In genomic region chr1:88225741-88226140, GRCm38 (mm10) we compare ENCODE assay signal across 13 mouse cellular contexts. TPM values are rescaled to one million over a fixed set of nuclear protein-coding genes. Genes with fewer than 3 reads are reported as not detected.
DNase-seq lines count a peak whose midpoint lies in the region.
"Had no signal": no experiment of that assay in that cellular context is flagged by ENCODE, and none has a peak within 500 bp of the region (broad histone marks: within the 10 kb centered on the region; RNA-seq: fewer than 3 reads in every experiment).

No protein-coding gene starts in this region.

- intact Hi-C loops in left cerebral cortex, postnatal 14 days (cut with DNase I), result no loop called here

- DNase-seq in heart, adult 18-20 months, result peak; percentile 3 to 14
- no peak for DNase-seq in heart, adult 8-10 months (ENCODE audit: low spot score)
- peak; percentile 1 for DNase-seq in lung, postnatal 10 days
- no peak for DNase-seq in lung, postnatal 25 days (ENCODE audit: low spot score)
- peak; percentile 9 for DNase-seq in urinary bladder, postnatal 14 days (ENCODE audit: low spot score)
- DNase-seq in urinary bladder, postnatal 36 days (ENCODE audit: low spot score in 2 of 2), result no peak
- DNase-seq in left cerebral cortex, postnatal 14 days (ENCODE audit: low spot score in 2 of 2), result no peak
- DNase-seq: cerebellum, adult 18-20 months; kidney, adult 11 months; layer of hippocampus, postnatal 36 days; midbrain, embryonic 14.5 days; right cerebral cortex, postnatal 4 days; thymus, postnatal 25 days had no signal

RNA-seq across cellular contexts. Expression of gene Mroh2a, which starts 1.0 kb away (rescaled TPM):
- total RNA-seq in heart, adult 18-20 months (2021), result not detected
- total RNA-seq in heart, adult 8-10 months (2022), result under 1 TPM in 1 of 4 experiments, not detected in 3; 0.35 TPM
- total RNA-seq in left cerebral cortex, postnatal 14 days (2021), result under 1 TPM; 0.04 to 0.06 TPM

RNA-seq across cellular contexts. Expression of gene Ugt1a1, which starts 14.0 kb away (rescaled TPM):
- total RNA-seq in heart, adult 18-20 months (2021), result under 1 TPM in 1 of 2 experiments, not detected in 1; 0.20 TPM
- total RNA-seq in heart, adult 8-10 months (2022), result not detected
- total RNA-seq in left cerebral cortex, postnatal 14 days (2021), result under 1 TPM in 1 of 2 experiments, not detected in 1; 0.15 TPM
- total RNA-seq: layer of hippocampus, postnatal 36 days had no signal

RNA-seq across cellular contexts. Expression of gene Dnajb3, which starts 20.2 kb away (rescaled TPM):
- under 1 TPM in 1 of 2 experiments, not detected in 1; 0.28 TPM for total RNA-seq in heart, adult 18-20 months (2021)
- under 1 TPM; 0.26 to 0.60 (median 0.41) TPM for total RNA-seq in heart, adult 8-10 months (2022)
- 1 to 10 TPM; 2.7 to 3.7 TPM for total RNA-seq in left cerebral cortex, postnatal 14 days (2021)

RNA-seq across cellular contexts. Expression of gene Ugt1a2, which starts 25.3 kb away (rescaled TPM):
- not detected for total RNA-seq in heart, adult 18-20 months (2021)
- under 1 TPM in 1 of 4 experiments, not detected in 3; 0.12 TPM for total RNA-seq in heart, adult 8-10 months (2022)
- not detected for total RNA-seq in left cerebral cortex, postnatal 14 days (2021)
- total RNA-seq: layer of hippocampus, postnatal 36 days had no signal

RNA-seq across cellular contexts. Expression of gene Hjurp, which starts 51.7 kb away (rescaled TPM):
- total RNA-seq in heart, adult 18-20 months (2021), result 10 to 100 TPM; 10.6 to 11.0 TPM
- 10 to 100 TPM; 10.6 to 14.2 (median 11.0) TPM for total RNA-seq in heart, adult 8-10 months (2022)
- 10 to 100 TPM; 36.8 to 38.3 TPM for total RNA-seq in left cerebral cortex, postnatal 14 days (2021)

Comparison
In these comparisons a context has a peak if more than half of its experiments do, and no peak if none do; other contexts are left out.
1. DNase-seq: peak in heart, adult 18-20 months (2 of 2), lung, postnatal 10 days (single experiment) and urinary bladder, postnatal 14 days (single experiment); none in heart, adult 8-10 months (single experiment), lung, postnatal 25 days (single experiment), urinary bladder, postnatal 36 days (0 of 2) and left cerebral cortex, postnatal 14 days (0 of 2).